Mouse (Mus musculus) heart, embryonic 14.5 days (tissue): ENCODE data around the gene Gnpnat1. TPM values are rescaled to one million over a fixed set of nuclear protein-coding genes. Genes with fewer than 3 reads are reported as not detected.

ENCODE experiments used
- ATAC-seq: fragments of 200-750 bp; cut with Nextera tagmentation; 2 replicates; pipeline ENCODE4 v1.8.0; 2017; ENCODE audit warnings: low read depth, moderate TSS enrichment; ENCODE audit not compliant: insufficient number of reproducible peaks, insufficient read depth, low FRiP score
- H3K27ac ChIP-seq, 2 experiments: fragments of 200-500 bp in 1 of 2; fragments of 300-500 bp in 1 of 2; sonication (generic) in 1 of 2; replicated peaks in 1 of 2; 2 replicates each; pipeline ENCODE4 v1.5.1; 2012 to 2014; ENCODE audit warnings: low read depth in 2 of 2, low read length in 2 of 2, control low read depth in 1 of 2, mild to moderate bottlenecking in 1 of 2, mixed read lengths in 1 of 2; ENCODE audit not compliant: control insufficient read depth in 1 of 2, insufficient read depth in 1 of 2
- H3K27me3 ChIP-seq: fragments of 300-500 bp; sonication (generic); 2 replicates; pipeline ENCODE4 v1.6.1; 2014; ENCODE audit warnings: mild to moderate bottlenecking, low read length, control low read depth; ENCODE audit not compliant: control insufficient read depth, insufficient read depth
- H3K36me3 ChIP-seq: fragments of 300-500 bp; sonication (generic); 2 replicates; pipeline ENCODE4 v1.6.1; 2014; ENCODE audit warnings: mild to moderate bottlenecking, control low read depth, low read length, mixed read lengths; ENCODE audit not compliant: control insufficient read depth, insufficient read depth
- H3K4me1 ChIP-seq, 2 experiments: fragments of 200-500 bp in 1 of 2; fragments of 300-500 bp in 1 of 2; sonication (generic) in 1 of 2; 2 replicates each; pipeline ENCODE4 v1.6.1; 2012 to 2014; ENCODE audit warnings: low read length in 2 of 2, control low read depth in 1 of 2, mixed read lengths in 1 of 2; ENCODE audit not compliant: control insufficient read depth in 2 of 2, insufficient read depth in 2 of 2
- H3K4me2 ChIP-seq: fragments of 300-500 bp; sonication (generic); 2 replicates; pipeline ENCODE4 v1.6.1; 2014; ENCODE audit warnings: mild to moderate bottlenecking, low read length
- H3K4me3 ChIP-seq, 2 experiments: fragments of 200-500 bp in 1 of 2; fragments of 300-500 bp in 1 of 2; sonication (generic) in 1 of 2; 2 replicates each; pipeline ENCODE4 v1.5.1; 2012 to 2014; ENCODE audit warnings: low read length in 2 of 2, mild to moderate bottlenecking in 2 of 2, control low read depth in 1 of 2, low read depth in 1 of 2, moderate library complexity in 1 of 2; ENCODE audit not compliant: control insufficient read depth in 1 of 2, insufficient read depth in 1 of 2
- H3K9ac ChIP-seq: fragments of 300-500 bp; sonication (generic); 2 replicates; pipeline ENCODE4 v1.6.1; 2014; ENCODE audit warnings: mild to moderate bottlenecking, low read length
- H3K9me3 ChIP-seq: fragments of 300-500 bp; sonication (generic); 2 replicates; pipeline ENCODE4 v1.6.1; 2016; ENCODE audit warnings: low read length, control low read depth; ENCODE audit not compliant: control insufficient read depth
- WGBS: fragments of 180-500 bp; shearing (Covaris S2); extraction: QIAGEN DNeasy Blood & Tissue Kit; methylation state at CpG from one replicate; pipeline ENCODE4 v1.1.7; 2014; 5-methylcytosine and 5-hydroxymethylcytosine counted together
- polyA plus RNA-seq: library from polyadenylated mRNA; unstranded; fragments of >200 nt; fragmentation: Nextera tagmentation; extraction: Ambion mirVana; gene quantifications from 2 replicates; pipeline ENCODE4 v1.2.1, GENCODE M21; 2014

The Gnpnat1 gene
- polyA plus RNA-seq, 1 experiment from 2014 or later, result 22.6 TPM

DNA sequence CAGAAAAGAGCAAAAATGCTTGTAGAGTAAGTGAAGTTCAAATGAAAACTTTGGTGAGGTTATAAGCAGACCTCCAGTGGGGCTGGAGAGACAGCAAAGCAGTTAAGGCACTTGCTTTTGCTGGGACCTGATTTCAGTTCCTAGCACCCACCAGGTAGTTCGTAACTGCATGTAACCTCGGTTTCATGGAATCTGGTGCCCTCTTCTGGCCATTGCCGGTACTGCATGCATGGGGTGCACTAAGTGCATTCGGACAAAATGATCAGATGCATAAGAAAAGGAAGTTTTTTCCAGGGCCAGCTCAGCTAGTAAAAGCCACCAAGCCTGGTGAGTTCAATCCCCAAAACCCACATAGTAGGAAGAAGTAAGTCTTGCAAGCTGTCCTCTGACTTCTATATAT, 27.3 kb upstream of the Gnpnat1 start:
- WGBS, result 70% methylated on average over 4 of the region's 4 CpGs
- Histone ChIP-seq H3K4me1 (no peaks in the 10 kb centered on the region), H3K4me2 (no peak overlapping the region), H3K27ac (no peak overlapping the region), H3K4me3 (no peak overlapping the region), H3K36me3 (no peaks in the 10 kb centered on the region), H3K9ac (no peak overlapping the region), H3K27me3 (no peaks in the 10 kb centered on the region), H3K9me3 (peaks cover 6% of the 10 kb centered on the region; the same call in 1 of the 2 replicates)
- no peak for ATAC-seq

DNA sequence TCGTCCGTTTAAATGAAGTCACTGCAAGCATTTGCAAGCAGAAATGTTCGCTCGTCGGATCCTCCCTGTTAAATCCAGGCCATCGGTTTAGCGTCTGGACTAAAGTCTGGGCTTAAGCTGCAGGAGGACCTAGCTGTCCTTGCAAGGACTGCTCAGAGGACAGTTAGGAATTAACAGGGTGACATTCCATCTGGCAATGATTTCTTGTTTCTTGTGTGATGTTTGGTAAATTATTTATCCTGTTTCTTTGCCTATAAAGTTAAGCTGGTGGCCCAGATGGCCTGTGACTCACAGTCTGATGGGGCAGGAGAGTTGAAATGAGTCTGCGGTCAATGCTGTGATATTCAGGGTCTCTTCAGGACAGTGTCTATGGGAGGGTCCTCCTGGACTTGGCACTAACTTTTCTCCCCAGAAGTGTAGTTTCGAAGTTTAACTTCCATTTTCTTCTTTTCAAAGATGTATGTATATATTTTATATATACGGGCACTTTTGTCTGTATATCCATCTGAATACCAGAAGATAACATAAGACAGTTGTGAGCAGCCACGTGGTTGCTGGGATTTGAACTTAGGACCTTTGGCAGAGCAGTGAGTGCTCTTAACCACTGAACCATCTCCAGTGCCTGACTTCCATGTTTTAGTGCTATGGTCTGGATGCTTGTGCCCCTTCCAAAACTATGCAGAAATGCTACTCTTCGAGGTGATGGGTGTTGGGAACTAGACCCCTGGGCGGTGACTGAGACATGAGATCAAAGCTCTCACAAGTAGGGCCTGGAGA, 25.5 kb upstream of the Gnpnat1 start:
- Histone ChIP-seq H3K4me3 (no peak overlapping the region), H3K9ac (no peak overlapping the region), H3K27me3 (no peaks in the 10 kb centered on the region), H3K4me2 (no peak overlapping the region), H3K27ac (no peak overlapping the region), H3K9me3 (peaks cover 6% of the 10 kb centered on the region; the same call in 1 of the 2 replicates), H3K4me1 (no peaks in the 10 kb centered on the region), H3K36me3 (no peaks in the 10 kb centered on the region)
- WGBS, result 86% methylated on average over 13 of the region's 13 CpGs
- no peak for ATAC-seq

DNA sequence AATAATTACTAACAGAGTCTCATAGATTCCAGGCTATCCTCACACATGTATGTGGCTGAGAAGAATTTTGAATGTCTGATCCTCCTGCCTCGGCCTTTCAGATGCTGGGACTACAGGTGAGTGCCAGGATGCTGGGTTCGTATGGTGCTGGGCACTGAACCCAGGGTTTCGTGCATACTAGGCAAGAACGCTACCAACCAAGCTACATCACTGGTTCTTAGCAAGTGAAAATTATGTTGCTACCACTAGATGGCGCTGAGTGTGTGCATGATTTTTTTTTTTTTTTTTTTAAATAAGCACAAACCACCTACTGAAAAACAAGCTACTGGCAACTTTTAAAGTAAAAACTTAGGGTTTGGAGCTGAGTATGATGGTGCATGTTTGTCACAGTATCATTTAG, 18.5 kb upstream of the Gnpnat1 start:
- no peak overlapping the region for H3K27ac ChIP-seq
- no peaks in the 10 kb centered on the region for H3K36me3 ChIP-seq
- no peak overlapping the region for H3K4me2 ChIP-seq
- no peak overlapping the region for H3K4me3 ChIP-seq
- no peaks in the 10 kb centered on the region for H3K4me1 ChIP-seq
- WGBS, result 5% methylated on average over 5 of the region's 5 CpGs
- H3K9ac ChIP-seq, result no peak overlapping the region
- no peaks in the 10 kb centered on the region for H3K27me3 ChIP-seq
- no peak for ATAC-seq
- H3K9me3 ChIP-seq, result no peaks in the 10 kb centered on the region

DNA sequence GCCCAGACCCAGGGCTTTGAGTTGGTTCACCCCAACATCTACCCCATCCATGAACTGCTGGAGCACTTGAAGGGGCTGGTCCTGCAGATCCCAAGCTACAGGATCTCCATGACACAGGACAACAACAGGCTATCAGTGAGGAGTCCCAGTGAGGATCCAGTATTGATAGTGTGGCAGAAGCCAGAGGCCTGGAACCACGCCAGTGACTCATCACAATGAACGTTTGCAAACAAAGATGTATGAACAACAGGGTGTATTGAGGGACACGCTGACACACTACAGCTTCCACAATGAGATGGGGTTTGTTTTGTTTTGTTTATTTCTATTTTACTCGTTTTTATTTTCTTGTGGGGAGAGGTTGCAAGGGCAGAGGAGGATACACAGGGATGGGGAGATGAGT, 17.7 kb upstream of the Gnpnat1 start:
- no peak overlapping the region for H3K27ac ChIP-seq
- H3K27me3 ChIP-seq, result no peaks in the 10 kb centered on the region
- no peak for ATAC-seq
- no peak overlapping the region for H3K4me2 ChIP-seq
- 55% methylated on average over 4 of the region's 4 CpGs for WGBS
- H3K4me3 ChIP-seq, result no peak overlapping the region
- no peaks in the 10 kb centered on the region for H3K9me3 ChIP-seq
- H3K9ac ChIP-seq, result no peak overlapping the region
- no peaks in the 10 kb centered on the region for H3K4me1 ChIP-seq
- H3K36me3 ChIP-seq, result no peaks in the 10 kb centered on the region

DNA sequence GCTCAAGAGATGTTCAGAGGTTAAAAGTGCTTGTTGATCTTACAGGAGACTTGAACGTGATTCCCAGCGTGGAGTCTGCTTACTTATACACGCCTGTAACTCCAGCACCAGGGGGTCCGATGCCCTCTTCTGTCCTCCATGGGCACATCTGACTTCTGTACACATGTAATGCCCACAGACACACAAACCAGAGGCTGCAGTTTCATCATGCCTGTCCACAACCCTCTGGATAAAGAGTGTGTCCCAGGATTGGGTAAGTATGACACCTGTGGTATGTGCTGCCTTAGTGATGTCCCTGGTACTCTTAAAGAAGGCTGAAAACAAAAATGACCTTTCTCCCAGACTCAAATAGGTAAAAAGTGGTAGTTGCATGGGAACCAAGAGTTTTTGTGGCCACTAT, 14.6 kb upstream of the Gnpnat1 start:
- Histone ChIP-seq H3K27me3 (no peaks in the 10 kb centered on the region), H3K27ac (no peak overlapping the region), H3K36me3 (no peaks in the 10 kb centered on the region), H3K4me1 (no peaks in the 10 kb centered on the region), H3K4me2 (no peak overlapping the region), H3K9me3 (no peaks in the 10 kb centered on the region), H3K4me3 (no peak overlapping the region), H3K9ac (no peak overlapping the region)
- 74% methylated on average over 4 of the region's 4 CpGs for WGBS
- no peak for ATAC-seq

DNA sequence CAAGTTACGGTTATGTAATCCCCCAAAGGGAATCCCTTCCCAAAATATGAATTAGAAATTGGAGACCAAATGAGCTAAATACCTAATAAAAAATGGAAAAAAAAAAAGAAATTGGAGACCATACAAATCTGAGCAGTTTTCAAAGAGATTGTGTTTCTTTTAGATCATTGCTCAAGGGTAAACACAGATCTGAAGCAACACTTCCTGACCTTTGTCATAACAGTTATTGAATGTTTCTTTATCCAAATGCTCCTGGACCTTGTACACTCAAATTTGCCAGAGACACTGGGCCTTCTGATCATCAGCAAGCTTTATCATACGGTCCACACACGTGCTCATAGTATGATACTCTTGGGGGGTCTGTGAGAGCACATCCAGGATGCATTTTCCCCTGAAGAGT, 13.8 kb upstream of the Gnpnat1 start:
- Histone ChIP-seq H3K36me3 (no peaks in the 10 kb centered on the region), H3K4me1 (no peaks in the 10 kb centered on the region), H3K9ac (no peak overlapping the region), H3K4me3 (no peak overlapping the region), H3K9me3 (no peaks in the 10 kb centered on the region), H3K27me3 (no peaks in the 10 kb centered on the region), H3K27ac (no peak overlapping the region), H3K4me2 (no peak overlapping the region)
- no peak for ATAC-seq
- 76% methylated on average over 3 of the region's 3 CpGs for WGBS

DNA sequence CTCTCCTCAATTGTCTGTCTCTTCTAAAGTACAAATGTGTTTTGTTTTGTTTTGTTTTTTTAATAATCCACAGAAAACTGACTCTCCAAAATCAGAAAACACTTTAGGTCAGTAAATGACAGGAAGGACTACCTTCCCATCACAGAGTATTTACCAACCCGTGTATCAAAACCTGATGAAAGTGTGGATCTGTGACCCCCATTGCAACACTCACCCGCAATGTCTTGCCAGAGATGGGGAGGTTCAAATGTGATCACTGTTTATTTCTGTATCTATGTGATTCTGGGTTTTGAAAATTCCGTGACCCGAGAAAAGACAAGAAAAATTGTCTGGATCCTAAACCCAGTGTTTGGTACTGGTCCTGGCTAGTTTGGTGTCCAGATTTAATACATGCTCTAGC, 11.6 kb upstream of the Gnpnat1 start:
- no peaks in the 10 kb centered on the region for H3K9me3 ChIP-seq
- no peaks in the 10 kb centered on the region for H3K27me3 ChIP-seq
- no peak overlapping the region for H3K4me2 ChIP-seq
- no peak for ATAC-seq
- H3K4me3 ChIP-seq, result no peak overlapping the region
- H3K4me1 ChIP-seq, result no peaks in the 10 kb centered on the region
- no peak overlapping the region for H3K9ac ChIP-seq
- no peaks in the 10 kb centered on the region for H3K36me3 ChIP-seq
- WGBS, result 87% methylated on average over 4 of the region's 4 CpGs
- no peak overlapping the region for H3K27ac ChIP-seq

DNA sequence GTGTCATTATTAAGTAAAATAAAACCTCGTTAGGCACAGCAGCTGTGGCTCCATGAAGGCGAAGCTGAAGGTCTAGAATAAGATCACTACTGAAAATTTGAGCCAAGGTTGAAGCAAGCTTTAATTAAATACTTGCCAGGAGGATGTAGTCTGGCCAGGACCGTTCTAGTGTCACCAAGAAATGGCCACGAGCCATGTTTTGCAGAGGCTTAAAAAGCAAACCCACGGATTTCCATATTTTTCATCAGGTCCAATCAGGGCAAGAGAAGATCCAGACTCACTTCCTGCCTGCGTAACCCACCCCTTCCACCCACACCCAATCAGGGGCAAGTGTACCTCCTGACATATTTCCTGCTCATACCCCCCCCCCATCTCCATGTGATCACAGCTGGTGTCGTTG, 1.1 kb downstream of the Gnpnat1 start:
- Histone ChIP-seq H3K9me3 (no peaks in the 10 kb centered on the region), H3K4me2 (no peak overlapping the region), H3K9ac (no peak overlapping the region), H3K4me1 (no peaks in the 10 kb centered on the region), H3K4me3 (no peak overlapping the region), H3K27ac (no peak overlapping the region), H3K36me3 (no peaks in the 10 kb centered on the region), H3K27me3 (no peaks in the 10 kb centered on the region)
- 82% methylated on average over 7 of the region's 7 CpGs for WGBS
- no peak for ATAC-seq
